Mouse (Mus musculus): Measurements from ENCODE around the gene Adh6a.

DNA sequence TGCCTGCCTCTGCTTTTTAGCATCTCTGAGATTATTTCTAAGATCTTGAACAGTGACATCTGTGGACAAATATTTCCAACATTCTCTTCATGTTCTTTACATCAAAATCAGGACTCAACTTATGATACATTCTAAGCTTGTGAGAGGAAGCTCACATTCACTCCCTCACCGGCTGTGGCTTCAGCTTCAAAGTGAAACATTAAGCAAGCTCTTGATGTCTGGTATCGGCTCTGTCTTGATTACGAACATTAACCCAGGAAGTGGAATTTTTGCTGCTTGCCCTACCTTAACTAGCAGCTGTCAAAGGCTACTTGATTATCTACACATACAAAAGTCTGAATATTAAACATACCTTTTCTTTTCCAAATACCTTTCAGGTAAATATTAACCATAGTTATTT is 38.0 kb upstream of the Adh6a start:
- TF ChIP-seq POLR2A (IDR thresholded peaks at IDR 0.05; ENCODE audit: extremely low read depth, insufficient read depth, low read length) (no peak), CTCF (IDR thresholded peaks at IDR 0.05; ENCODE audit: low read depth, low read length) (no peak)
